Mouse (Mus musculus) liver, embryonic 12.5 days (tissue): ENCODE measurements at regions not wholly inside any gene's neighbourhood (a gene's known extent, or its start where the extent isn't known, plus 50 kb on each side); places are given as distances from the start of the nearest gene placed in this dataset.

Experiments used
- microRNA counts: library from miRNA; unstranded; fragments of <30 nt; microRNA quantifications from one replicate; lab custom pipeline; 2017
- microRNA-seq: library from miRNA; unstranded; fragments of <30 nt; microRNA quantifications from one replicate; pipeline ENCODE4, GENCODE M21; 2017

MicroRNA genes in the stretch of these regions (microRNA counts, 519-probe panel; counts per million panel counts)
- 5,493 counts per million, percentile 88 among the panel's probes with 10 or more counts for microRNA mmu-miR-29a (lab: Ali Mortazavi, UCI)

Small RNA genes lying in the stretch of these regions (microRNA-seq; reads per million reads assigned to microRNA genes)
- 1,322 reads per million, percentile 76 among the genes with 10 or more reads in this experiment for gene Mir29a
- 7.0 reads per million, percentile 15 among the genes with 10 or more reads in this experiment for gene Mir29b-1
